Mouse (Mus musculus): ENCODE measurements around the gene Slc29a2. TPM values are rescaled to one million over a fixed set of nuclear protein-coding genes. Genes with fewer than 3 reads are reported as not detected.

The Slc29a2 gene
- polyA plus RNA-seq, 1 experiment from 2014 or later = 7.3 TPM

DNA sequence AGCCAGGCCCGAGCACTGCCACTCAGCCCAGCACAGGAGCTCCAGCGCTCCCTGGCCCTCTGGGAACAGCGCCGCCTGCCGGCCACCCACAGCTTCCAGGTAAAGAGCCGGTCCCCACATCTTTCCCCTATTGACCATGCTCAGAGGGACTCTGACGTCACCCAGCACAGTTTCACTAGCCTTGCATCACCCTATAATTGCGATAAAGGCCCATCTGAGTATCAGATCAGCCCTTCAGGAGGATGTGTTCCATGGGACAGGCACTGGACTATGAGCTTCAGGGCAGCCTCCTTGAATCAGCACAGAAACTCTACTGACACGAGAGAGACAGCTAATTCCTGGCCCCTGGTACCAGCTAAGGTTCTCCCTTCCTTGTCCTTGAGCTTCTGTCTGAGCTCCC is 30.2 kb downstream of the Slc29a2 start:
- 17% methylated on average over 9 of the region's 9 CpGs for WGBS
- peak; percentile 90 for DNase-seq (ENCODE audit: low spot score)
- H3K27ac ChIP-seq = no peak overlapping the region; the same call in 1 of the 2 replicates
- no peak overlapping the region for H3K4me3 ChIP-seq
- no peaks in the 10 kb centered on the region for H3K9me3 ChIP-seq (replicated peaks)
- peaks cover 62% of the 10 kb centered on the region for H3K27me3 ChIP-seq (ENCODE audit: low read depth, poor library complexity, severe bottlenecking)
- peaks cover 65% of the 10 kb centered on the region for H3K4me1 ChIP-seq
- H3K36me3 ChIP-seq = peaks cover 12% of the 10 kb centered on the region

- H3K4me3 ChIP-seq = peak overlapping the region; percentile 29
- no peaks in the 10 kb centered on the region for H3K9me3 ChIP-seq (replicated peaks)
- H3K36me3 ChIP-seq = no peaks in the 10 kb centered on the region
- DNase-seq (ENCODE audit: low spot score) = peak; percentile 83
- H3K27me3 ChIP-seq (ENCODE audit: low read depth, poor library complexity, severe bottlenecking) = peaks cover 43% of the 10 kb centered on the region
- peak overlapping the region; percentile 78 for H3K27ac ChIP-seq
- peaks cover 70% of the 10 kb centered on the region for H3K4me1 ChIP-seq
- WGBS = 11% methylated on average over 6 of the region's 6 CpGs
These were observed 32.6 kb downstream of the Slc29a2 start for GRCm38 (mm10) chr19:5056251-5056650.

DNA sequence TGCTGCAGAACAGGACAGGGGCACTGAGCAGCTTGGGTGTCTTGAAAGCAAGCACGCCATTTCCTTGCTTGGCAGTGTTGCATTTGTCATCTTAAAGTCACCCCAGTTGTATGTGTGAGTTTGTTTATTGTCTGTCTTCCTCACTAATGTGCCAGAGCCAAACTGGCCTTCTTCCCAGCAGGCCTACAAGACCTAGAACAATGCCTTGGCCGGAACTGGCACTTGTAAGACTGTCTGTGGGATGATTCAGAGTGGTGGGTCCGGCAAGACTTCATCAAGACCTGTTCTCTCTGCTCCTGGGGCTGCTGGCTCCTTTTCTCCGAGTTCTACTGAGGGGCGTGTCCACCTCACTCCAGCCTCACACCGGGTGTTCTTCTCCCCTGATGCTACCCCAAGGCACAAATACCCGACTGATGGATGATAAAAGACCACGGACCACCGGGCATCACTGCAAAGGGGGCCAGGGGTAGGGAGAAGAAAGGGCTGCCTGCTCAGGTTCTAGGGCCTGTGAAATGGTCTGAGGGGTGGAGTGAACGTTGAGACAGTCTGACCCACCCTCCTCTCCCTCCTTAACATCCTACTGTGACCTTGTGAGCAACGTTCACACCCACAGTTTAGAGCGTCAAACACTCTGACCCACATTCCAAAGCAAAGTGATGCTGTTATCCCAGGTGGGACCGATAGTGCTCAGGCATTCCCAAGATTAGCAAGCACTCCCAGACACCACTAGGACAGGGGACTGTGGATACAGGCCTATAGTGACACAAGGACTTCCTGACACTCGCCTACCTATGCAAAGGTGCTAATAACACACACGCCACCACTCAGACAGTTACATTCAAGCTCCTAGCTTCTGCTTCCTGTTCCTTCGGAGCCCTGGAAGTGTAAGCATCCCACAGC is 34.5 kb downstream of the Slc29a2 start:
- DNase-seq (ENCODE audit: low spot score) = peak; percentile 29
- Histone ChIP-seq H3K9me3 (replicated peaks) (no peaks in the 10 kb centered on the region), H3K4me1 (peaks cover 68% of the 10 kb centered on the region), H3K36me3 (no peaks in the 10 kb centered on the region), H3K27me3 (ENCODE audit: low read depth, poor library complexity, severe bottlenecking) (peaks cover 25% of the 10 kb centered on the region), H3K27ac (peak overlapping the region; percentile 82), H3K4me3 (peak overlapping the region; percentile 25; the same call in 1 of the 2 replicates)
- WGBS = 22% methylated on average over 16 of the region's 16 CpGs

GRCm38 (mm10) chr19:5058801-5059771 is 35.4 kb downstream of the Slc29a2 start:
- Histone ChIP-seq H3K27ac (peak overlapping the region; percentile 82), H3K4me3 (peak overlapping the region; percentile 25), H3K9me3 (replicated peaks) (no peaks in the 10 kb centered on the region), H3K27me3 (ENCODE audit: low read depth, poor library complexity, severe bottlenecking) (peaks cover 15% of the 10 kb centered on the region), H3K36me3 (no peaks in the 10 kb centered on the region), H3K4me1 (peaks cover 69% of the 10 kb centered on the region)
- WGBS = 12% methylated on average over 10 of the region's 10 CpGs
- no peak for DNase-seq (ENCODE audit: low spot score)

DNA sequence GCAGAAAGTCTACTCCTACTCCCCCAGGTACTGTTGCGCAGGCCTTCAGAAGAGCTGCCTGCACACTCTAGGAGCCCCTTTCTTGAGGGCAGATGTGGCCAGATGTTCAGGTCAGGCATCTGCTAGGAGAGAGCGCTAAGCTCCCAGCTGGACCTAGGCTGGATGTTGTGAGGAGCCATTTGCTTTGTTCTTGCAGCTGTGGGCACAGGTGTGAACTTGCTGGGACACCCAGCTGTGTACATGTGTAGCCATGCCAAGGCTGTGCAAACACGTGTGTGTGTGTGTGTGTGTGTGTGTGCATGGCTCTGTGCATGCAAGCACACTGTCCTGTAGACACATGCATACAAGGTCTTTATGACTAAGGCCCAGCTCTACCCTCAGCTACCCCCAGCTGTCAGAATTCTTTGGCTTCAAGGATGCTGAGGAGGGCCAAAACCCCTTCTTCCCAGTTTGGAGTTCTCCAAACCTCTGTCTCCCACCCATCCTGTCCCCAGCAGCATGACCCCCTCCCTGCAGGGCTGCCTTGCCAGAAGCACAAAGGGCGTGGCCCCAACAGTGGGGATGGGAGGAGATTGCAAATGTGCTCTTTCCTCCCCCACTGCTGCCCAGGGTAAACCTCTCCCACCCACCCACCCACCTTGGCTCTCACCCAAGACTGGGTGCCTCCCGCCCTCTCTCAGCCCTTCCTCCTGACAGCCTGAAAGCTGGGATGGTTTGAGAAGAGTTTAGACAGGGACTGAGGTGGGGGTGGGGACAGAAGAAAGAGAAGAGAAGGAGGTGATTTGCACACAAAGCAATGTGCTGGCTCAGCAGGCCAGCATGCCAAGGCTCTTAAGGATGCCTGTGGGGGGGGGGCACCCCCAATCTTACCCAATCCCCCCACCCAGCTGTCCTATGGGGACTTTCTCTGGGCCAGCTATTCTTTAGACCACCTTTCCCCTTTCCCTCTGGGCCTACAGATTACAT is 37.0 kb downstream of the Slc29a2 start:
- 0 out of 2 replicates have a peak overlapping the region, but pooled peaks have one; percentile 4 for H3K4me3 ChIP-seq
- DNase-seq (ENCODE audit: low spot score) = peak; percentile 61
- no peaks in the 10 kb centered on the region for H3K36me3 ChIP-seq
- H3K27ac ChIP-seq = peak overlapping the region; percentile 82
- WGBS = 31% methylated on average over 5 of the region's 5 CpGs
- H3K27me3 ChIP-seq (ENCODE audit: low read depth, poor library complexity, severe bottlenecking) = 0 out of 2 replicates have a peak, but pooled peaks cover under 1% of the 10 kb centered on the region
- H3K4me1 ChIP-seq = peaks cover 83% of the 10 kb centered on the region
- H3K9me3 ChIP-seq (replicated peaks) = no peaks in the 10 kb centered on the region

DNA sequence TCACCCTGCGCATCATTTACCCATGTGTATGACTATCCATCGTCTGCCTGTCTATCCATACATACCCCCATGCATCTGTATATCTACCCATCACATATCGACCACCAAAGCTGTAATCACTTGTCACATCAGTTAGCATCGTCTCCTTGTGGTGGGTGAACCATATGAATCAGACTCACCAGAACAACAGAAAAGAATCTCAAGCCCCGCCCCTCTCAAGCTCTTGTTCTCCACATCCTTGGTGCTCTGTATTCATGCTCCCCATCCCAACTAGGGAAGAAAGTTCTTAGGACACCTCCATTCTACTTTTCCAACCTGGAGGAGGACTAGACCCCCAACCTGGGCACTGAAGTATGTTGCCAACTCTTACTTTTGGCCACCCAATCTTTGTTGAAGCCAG is 38.4 kb downstream of the Slc29a2 start:
- DNase-seq (ENCODE audit: low spot score) = no peak
- Histone ChIP-seq H3K9me3 (replicated peaks) (no peaks in the 10 kb centered on the region), H3K36me3 (no peaks in the 10 kb centered on the region), H3K27ac (peak overlapping the region; percentile 72), H3K4me3 (0 out of 2 replicates have a peak overlapping the region, but pooled peaks have one; percentile 6), H3K4me1 (peaks cover 80% of the 10 kb centered on the region), H3K27me3 (ENCODE audit: low read depth, poor library complexity, severe bottlenecking) (no peaks in the 10 kb centered on the region)
- 88% methylated on average over 5 of the region's 5 CpGs for WGBS

DNA sequence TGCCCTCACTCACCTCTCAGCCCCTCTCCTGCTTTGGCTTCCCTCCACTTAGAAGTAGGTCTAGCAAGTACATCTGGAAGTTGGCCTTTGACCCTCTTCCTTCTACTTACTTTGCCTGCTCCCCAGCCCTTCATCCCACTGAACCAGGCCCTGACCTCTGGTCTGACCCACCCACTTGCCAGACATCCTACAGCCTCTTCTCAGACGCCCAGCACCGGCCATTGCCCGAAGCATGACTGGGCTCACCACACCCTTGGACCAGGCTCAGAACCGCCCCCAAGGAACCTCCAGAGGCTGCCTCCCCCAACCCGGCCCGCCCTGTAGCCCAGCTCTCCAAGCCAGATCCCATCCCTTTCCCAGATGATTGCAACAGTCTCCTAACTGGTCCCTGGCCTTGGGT is 38.8 kb downstream of the Slc29a2 start:
- no peak for DNase-seq (ENCODE audit: low spot score)
- Histone ChIP-seq H3K36me3 (no peaks in the 10 kb centered on the region), H3K4me1 (peaks cover 82% of the 10 kb centered on the region), H3K4me3 (peak overlapping the region; percentile 6; the same call in 1 of the 2 replicates), H3K27ac (peak overlapping the region; percentile 72), H3K9me3 (replicated peaks) (no peaks in the 10 kb centered on the region), H3K27me3 (ENCODE audit: low read depth, poor library complexity, severe bottlenecking) (no peaks in the 10 kb centered on the region)
- 33% methylated on average over 6 of the region's 6 CpGs for WGBS

DNA sequence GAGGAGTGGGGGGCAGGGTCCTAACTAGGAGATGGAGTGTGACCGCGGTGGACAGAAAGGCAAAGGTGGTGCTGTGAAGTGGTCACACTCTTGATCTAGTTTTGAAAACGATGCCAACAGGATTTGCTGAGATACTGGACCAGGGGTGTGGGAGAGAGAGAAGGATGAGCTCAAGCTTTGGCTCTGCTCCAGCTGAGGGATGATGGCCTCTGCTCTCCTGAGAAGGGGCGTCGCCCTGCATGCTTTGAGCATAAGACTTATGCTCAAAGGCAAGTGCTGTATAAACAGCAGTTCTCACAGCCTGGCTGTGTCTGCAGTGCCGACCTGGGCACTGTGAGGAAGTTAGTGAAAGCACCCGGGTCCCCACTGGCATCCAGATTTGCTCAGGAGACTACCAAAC is 41.4 kb downstream of the Slc29a2 start:
- Histone ChIP-seq H3K4me1 (peaks cover 82% of the 10 kb centered on the region), H3K9me3 (replicated peaks) (no peaks in the 10 kb centered on the region), H3K27me3 (ENCODE audit: low read depth, poor library complexity, severe bottlenecking) (0 out of 2 replicates have a peak, but pooled peaks cover 12% of the 10 kb centered on the region), H3K27ac (peak overlapping the region; percentile 70), H3K36me3 (no peaks in the 10 kb centered on the region), H3K4me3 (no peak overlapping the region)
- DNase-seq (ENCODE audit: low spot score) = no peak
- WGBS = 76% methylated on average over 7 of the region's 7 CpGs

- H3K9me3 ChIP-seq (replicated peaks) = no peaks in the 10 kb centered on the region
- DNase-seq (ENCODE audit: low spot score) = peak; percentile 66
- peak overlapping the region; percentile 98 for H3K27ac ChIP-seq
- no peaks in the 10 kb centered on the region for H3K36me3 ChIP-seq
- peak overlapping the region; percentile 67 for H3K4me3 ChIP-seq
- H3K4me1 ChIP-seq = peaks cover 84% of the 10 kb centered on the region
- WGBS = 2% methylated on average over 15 of the region's 15 CpGs
- 0 out of 2 replicates have a peak, but pooled peaks cover 12% of the 10 kb centered on the region for H3K27me3 ChIP-seq (ENCODE audit: low read depth, poor library complexity, severe bottlenecking)
These were observed 43.6 kb downstream of the Slc29a2 start for GRCm38 (mm10) chr19:5067040-5067799.

DNA sequence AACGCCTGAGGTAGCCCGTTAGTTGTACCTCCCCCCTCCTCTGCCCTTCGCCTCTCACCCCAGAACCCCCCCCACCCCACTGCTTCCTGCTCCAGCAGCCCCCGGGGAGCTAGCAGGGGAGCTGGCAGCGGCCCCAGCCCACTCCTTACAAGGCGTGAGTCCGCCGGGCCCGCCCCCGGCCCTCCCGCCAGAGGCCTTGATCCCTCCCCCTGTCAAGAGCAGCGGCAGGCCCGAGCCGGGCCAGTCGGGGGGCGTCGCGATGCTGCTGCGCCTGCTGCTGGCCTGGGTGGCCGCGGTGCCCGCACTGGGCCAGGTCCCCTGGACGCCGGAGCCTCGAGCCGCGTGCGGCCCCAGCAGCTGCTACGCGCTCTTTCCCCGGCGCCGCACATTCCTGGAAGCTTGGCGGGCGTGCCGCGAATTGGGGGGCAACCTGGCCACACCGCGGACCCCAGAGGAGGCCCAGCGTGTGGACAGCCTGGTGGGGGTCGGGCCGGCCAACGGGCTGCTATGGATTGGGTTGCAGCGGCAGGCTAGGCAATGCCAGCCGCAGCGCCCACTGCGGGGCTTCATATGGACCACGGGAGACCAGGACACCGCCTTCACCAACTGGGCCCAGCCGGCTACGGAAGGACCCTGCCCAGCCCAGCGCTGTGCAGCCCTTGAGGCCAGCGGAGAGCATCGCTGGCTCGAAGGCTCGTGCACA is 44.4 kb downstream of the Slc29a2 start, which contains the start of gene Cd248:
Cd248 (plus strand) TSS at position 212 of the 703 bp plus-strand sequence.
- H3K27ac ChIP-seq = peak within 1 kb of the TSS; percentile 98
- no peaks in the 10 kb centered on the region for H3K9me3 ChIP-seq (replicated peaks)
- 0 out of 2 replicates have a peak, but pooled peaks cover 12% of the 10 kb centered on the region for H3K27me3 ChIP-seq (ENCODE audit: low read depth, poor library complexity, severe bottlenecking)
- WGBS = 1% methylated on average over 56 of the region's 56 CpGs
- H3K4me3 ChIP-seq = peak within 1 kb of the TSS; percentile 67
- no peaks in the 10 kb centered on the region for H3K36me3 ChIP-seq
- H3K4me1 ChIP-seq = peaks cover 84% of the 10 kb centered on the region
- DNase-seq (ENCODE audit: low spot score) = peak; percentile 86

Measured in limb, embryonic 10.5 days (tissue).